Mouse (Mus musculus): ENCODE data around the gene 4930402H24Rik.
A peak's percentile ranks its signal among the peaks of the same experiment; 100 is the strongest.

Gene 4930402H24Rik

DNA sequence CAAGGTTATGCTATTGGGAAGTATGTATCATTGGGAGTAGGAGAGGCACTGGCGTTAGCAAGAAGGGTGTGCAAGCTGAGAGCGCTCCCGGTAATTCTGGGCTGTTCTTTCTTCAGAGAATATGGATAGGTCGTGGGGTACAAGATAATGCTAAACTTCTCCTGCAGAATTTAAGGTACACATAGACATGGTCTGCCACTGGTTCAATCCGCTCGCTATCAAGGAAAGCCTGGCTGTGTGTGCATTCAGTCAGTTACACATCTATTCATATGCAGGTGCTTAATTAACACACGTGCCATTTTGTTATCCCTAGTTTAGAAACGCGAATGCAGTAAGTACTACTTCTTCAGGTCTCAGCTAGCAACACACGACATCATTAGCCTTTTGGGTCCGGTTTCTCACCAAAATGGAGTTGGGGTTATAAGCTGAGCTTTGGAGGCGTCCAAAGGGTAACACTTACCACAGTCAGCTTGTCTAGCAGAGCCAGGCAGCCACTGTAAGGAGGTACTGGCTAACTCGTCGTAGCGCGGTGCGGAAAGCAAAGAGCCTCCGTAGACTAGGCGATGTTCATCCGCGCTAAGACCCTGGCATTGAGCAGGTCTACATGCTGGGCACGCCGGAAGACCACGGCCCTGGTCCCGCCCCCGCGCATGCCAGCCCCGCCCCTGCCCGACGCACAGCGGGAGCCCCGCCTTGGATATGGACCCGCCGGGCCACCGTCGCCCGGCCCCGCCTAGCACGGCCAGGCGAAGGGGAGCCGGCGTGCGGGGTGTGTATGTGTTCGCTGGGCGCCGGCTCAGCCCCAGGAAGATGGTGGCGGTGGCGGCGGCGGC, at the start of gene 4930402H24Rik, which contains the start of gene Atrn:
Gene 4930402H24Rik, minus strand, starts transcription at position 656 of the 833 bp plus-strand sequence.
Gene Atrn, plus strand, starts transcription at position 745 of the 833 bp plus-strand sequence.
- DNase-seq (ENCODE audit: inconsistent ontology term), result peak; percentile 97

GRCm38 (mm10) chr2:130950548-130950947, 44.3 kb upstream of the 4930402H24Rik start:
- peak; percentile 46 for DNase-seq (ENCODE audit: inconsistent ontology term)

DNA sequence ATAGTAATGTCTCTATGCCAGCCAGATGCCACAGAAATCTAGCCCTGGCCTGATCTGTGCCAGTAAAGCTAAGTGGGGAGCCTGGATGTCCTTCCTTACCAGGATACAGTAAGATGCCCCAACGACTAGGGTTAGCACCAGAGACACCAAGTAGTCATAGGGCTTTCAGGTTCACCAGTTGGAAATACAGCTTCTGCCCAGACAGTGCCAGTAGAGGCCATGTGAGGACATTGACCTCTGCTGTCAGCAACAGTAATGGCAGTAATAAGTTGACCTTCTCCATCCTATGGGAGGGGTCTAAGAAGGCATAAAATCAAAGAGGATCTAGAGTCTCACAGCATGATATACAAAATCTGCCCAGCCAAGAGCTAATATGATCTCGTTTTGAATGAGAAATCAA, 43.6 kb upstream of the 4930402H24Rik start:
- DNase-seq (ENCODE audit: inconsistent ontology term), result no peak

DNA sequence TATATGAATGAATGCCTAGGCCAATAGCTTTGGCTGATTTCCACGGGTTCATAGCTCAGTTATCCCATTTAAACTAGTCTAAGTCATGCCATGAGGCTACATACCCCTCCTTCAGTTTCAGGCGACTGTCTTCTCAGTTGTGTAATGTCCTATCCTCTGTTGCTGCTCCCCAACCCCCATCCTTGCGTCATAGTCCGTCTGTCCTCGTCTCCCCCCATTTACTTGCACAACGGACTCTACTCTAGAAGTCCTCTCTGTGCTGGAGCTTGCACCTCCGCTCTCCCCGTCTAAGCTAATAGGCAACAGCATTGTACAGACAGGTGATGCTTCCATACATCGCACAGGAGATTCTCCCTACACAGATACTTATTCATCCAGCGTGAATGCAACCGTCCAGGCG, 26.7 kb upstream of the 4930402H24Rik start:
- DNase-seq (ENCODE audit: inconsistent ontology term), result no peak

GRCm38 (mm10) chr2:130929994-130930393, 23.8 kb upstream of the 4930402H24Rik start:
- DNase-seq (ENCODE audit: inconsistent ontology term), result no peak

- DNase-seq (ENCODE audit: inconsistent ontology term), result no peak
Observed at GRCm38 (mm10) chr2:130928530-130928929, 22.3 kb upstream of the 4930402H24Rik start.

GRCm38 (mm10) chr2:130928031-130928430, 21.8 kb upstream of the 4930402H24Rik start:
- no peak for DNase-seq (ENCODE audit: inconsistent ontology term)

DNA sequence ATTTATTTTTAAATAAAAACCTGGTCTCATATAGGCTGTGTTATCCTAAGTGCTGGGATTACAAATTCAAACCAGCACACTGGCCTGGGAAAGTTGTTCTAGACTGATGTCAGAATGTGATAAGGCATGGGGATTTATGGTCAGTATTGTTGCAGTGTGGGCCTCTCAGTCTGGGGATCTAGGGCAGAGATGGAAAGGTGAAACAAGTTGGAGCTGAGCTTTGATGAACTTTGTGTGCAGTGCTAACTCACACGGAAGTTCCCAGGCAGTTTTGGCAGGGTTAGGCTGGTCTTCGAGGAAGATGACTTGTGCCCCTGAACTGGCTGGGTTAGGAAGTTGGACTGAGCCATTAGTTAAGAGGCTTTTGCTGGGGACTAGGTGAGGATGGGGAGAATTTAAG, 18.7 kb upstream of the 4930402H24Rik start:
- no peak for DNase-seq (ENCODE audit: inconsistent ontology term)

DNA sequence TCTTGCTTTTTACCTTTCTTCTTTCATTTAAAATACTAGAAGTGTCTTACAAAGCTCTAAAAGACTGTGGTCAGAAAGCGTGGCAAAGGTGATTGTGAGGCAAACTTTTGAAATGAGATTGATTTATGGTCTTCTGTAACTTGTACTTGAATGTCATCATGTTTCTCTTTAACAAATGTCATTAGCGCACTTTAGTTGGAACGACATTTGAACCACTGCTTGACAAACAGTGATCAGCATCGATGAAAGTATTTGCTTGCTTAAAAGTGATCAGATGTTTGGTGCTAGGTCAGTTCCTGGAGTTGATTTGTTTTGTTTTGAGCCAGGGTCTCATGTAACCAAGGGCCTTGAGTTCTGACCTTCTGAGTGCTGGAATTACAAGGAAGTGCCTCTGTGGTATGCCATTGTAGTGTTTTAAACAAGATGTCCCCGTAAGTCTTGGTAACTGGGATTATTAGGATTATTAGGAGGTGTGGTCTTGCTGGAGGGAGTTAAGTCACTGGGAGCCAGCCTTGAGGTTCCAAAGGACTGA, 12.9 kb upstream of the 4930402H24Rik start:
- no peak for DNase-seq (ENCODE audit: inconsistent ontology term)

GRCm38 (mm10) chr2:130917686-130918085, 11.5 kb upstream of the 4930402H24Rik start:
- DNase-seq (ENCODE audit: inconsistent ontology term), result no peak

- no peak for DNase-seq (ENCODE audit: inconsistent ontology term)
Observed at GRCm38 (mm10) chr2:130916521-130917147, 10.4 kb upstream of the 4930402H24Rik start.

DNA sequence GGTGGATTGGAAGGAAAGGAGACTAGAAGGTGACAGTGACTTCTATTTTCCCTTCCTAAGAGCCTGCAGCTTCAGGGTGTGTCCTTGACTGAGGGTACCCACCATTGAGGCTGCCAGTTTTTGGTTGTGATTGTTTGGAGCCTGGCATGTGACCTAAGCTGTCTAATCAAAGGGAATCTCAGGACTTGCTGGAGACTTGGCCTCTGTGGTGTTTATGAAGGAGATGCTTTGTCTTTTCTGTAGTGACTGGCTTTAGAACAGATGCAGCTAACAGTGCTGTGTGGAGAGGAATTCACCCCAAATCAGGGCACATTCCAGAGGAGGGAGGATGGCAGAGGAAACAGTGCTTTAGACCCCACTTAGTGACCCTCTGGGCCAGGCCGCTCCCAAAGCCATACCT, 8.7 kb upstream of the 4930402H24Rik start:
- DNase-seq (ENCODE audit: inconsistent ontology term), result peak; percentile 76

- DNase-seq (ENCODE audit: inconsistent ontology term), result no peak
Observed at GRCm38 (mm10) chr2:130911691-130912090, 5.5 kb upstream of the 4930402H24Rik start.

DNA sequence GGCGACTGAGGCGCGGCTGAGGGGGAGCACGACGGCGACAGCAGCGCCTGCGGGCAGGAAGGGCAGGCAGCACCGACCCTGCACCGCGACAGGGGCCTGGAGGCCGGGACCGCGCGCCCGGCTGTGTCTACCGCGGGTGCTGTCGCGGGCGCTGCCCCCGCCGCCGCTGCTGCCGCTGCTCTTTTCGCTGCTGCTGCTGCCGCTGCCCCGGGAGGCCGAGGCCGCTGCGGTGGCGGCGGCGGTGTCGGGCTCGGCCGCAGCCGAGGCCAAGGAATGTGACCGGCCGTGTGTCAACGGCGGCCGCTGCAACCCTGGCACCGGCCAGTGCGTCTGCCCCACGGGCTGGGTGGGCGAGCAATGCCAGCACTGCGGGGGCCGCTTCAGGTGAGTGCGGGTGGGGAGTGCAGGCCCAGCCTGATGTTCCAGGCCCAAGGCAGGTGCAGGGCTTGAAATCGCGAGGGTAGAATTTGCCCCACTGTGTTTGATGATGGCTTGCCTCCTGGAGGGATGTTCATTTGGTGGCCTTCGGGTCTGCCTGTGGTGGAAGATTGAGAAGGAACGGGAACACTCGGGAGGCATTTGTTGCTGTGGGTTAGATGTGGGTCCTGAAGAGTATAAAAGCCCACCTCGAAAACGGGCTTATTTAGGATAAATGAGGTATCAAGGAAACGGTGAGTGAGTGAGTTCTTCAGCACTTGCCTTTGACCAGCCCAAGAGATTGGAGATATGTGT, 544 bp upstream of the 4930402H24Rik start:
- DNase-seq (ENCODE audit: inconsistent ontology term), result no peak

GRCm38 (mm10) chr2:130898783-130899182, 7.4 kb downstream of the 4930402H24Rik start:
- no peak for DNase-seq (ENCODE audit: inconsistent ontology term)

DNA sequence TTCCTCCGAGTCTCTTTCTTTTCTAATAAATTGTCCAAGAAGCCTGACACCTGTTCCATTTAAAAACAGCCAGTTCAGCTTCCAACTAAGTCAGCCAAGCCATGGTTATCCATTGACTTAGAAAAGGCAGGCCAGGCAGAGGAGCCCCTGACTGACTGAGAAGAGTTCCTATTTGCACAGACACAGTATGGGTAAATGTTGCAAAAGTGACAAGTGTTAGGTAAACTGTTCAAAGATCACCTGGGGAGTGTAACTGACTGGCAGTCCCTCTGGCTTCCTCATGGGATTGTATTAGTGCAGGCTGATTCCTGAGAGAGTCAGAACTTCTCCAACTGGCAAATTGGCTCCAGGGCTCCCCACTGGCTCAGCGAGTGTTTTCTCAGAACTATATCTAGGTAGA, 8.3 kb downstream of the 4930402H24Rik start:
- DNase-seq (ENCODE audit: inconsistent ontology term), result no peak

DNA sequence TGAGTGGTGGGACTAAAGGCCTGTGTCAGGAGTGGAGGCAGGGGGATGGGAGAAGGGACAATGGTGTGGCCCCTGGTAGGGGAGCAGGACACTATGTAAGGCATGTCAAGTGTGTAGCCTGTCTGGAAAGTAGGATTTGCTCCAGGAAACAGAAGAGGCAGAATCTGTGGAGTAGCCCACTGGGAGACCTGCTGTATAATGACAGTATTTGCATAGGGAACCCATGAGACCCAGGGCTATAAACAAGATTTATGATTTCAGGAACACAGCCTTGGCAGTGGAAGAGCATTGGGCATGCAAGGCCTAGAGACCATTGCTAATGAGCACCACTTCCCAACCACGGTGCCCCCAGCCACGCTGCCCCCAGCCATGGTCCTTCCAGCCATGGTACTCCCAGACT, 9.3 kb downstream of the 4930402H24Rik start:
- DNase-seq (ENCODE audit: inconsistent ontology term), result no peak

DNA sequence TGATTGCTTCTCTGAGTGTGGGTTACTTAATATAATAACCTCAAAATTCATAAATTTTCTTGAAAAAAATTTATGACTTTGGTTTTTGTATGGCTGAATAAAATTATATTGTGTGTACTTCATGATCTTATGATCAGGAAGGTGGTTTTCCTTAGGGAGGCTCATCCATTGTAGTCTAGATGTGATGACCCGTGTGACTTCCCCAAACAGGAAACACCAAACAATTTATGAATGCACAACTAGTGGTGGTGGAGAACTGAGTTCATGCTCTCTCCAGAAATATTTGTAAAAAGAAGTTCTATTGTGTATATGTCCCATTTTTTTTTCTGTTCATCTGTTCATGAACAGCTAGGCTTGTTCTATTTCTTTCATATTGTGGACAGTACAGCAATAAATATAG, 18.8 kb downstream of the 4930402H24Rik start:
- DNase-seq (ENCODE audit: inconsistent ontology term), result no peak

- DNase-seq (ENCODE audit: inconsistent ontology term), result no peak
Observed at GRCm38 (mm10) chr2:130886983-130887382, 19.2 kb downstream of the 4930402H24Rik start.

DNA sequence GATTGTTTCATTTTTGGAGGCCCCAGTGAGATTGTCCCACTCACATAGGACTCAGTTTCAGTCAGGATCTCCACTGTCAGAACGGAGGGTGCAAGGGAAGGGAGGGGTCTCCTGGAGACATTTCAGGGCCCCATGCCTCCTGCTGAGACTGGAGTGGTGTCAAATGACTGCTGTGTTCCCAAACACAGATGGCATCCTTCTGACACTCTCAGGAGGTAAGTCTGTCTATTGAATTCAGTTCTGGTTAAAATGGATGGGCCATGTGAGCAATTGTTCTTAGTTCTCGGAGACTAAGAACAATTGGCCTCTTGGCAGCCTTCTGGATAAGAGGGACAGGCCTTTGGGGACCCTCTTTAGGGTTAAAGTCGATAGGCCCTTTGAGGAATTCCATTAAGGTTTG, 28.8 kb downstream of the 4930402H24Rik start:
- no peak for DNase-seq (ENCODE audit: inconsistent ontology term)

GRCm38 (mm10) chr2:130870916-130871315, 35.3 kb downstream of the 4930402H24Rik start:
- DNase-seq (ENCODE audit: inconsistent ontology term), result no peak

DNA sequence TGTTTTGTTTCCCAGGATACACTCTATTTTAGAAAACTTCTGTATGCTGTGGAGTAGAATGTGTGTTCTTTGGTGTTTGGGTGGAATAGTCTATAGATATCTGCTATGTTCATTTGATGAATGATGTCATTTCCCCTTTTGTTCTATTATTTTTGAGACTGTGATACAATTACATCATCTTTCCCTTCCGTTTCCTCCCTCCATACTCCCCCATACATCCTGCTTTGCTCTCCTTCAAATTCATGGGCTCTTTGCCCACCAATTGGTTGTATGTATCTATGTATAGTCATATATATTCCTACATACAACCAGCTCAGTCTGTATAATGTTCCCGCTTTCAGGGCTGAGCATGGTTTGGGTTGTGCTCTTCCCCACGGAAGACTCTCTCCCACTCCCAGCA, 44.1 kb downstream of the 4930402H24Rik start:
- no peak for DNase-seq (ENCODE audit: inconsistent ontology term)

Data from Muller cell, postnatal 12 days (primary cell).